Mouse (Mus musculus) gastrocnemius, postnatal 14 days (tissue): ENCODE measurements around the gene Spaar. TPM values are rescaled to one million over a fixed set of nuclear protein-coding genes. Genes with fewer than 3 reads are reported as not detected.
A peak's percentile ranks its signal among the peaks of the same experiment; 100 is the strongest.

ENCODE experiments used
- DNase-seq: peaks from one replicate; pipeline ENCODE4 v3.0.0; 2021; ENCODE audit warnings: mixed read lengths
- intact Hi-C: fragments of 180-260 bp; cut with DNase I; formaldehyde crosslinking; loops from one replicate; pipeline ENCODE4 v1.15.1; 2025; ENCODE audit warnings: low total_unique reads
- long read RNA-seq, 2 experiments: library from polyadenylated mRNA; stranded (forward); transcript quantifications; one replicate each; pipeline ENCODE4 v2.0.0; 2021
- total RNA-seq, 2 experiments: library from RNA; stranded (reverse); gene quantifications; 2 replicates each; pipeline ENCODE4 v1.2.3; 2021

Spaar gene
- 1 to 10 TPM; 1.1 to 2.2 TPM for total RNA-seq
- long read RNA-seq, experiment 1, partial matches to known transcripts: 0 of 1 reads
- long read RNA-seq, experiment 1, other reads (novel, unspliced or antisense): 1 of 1 reads
- long read RNA-seq, experiment 2, full-length matches to known transcripts: 2 of 4 reads
- long read RNA-seq, experiment 2, partial matches to known transcripts: 0 of 4 reads
- long read RNA-seq, experiment 2, other reads (novel, unspliced or antisense): 2 of 4 reads

GRCm38 (mm10) chr4:43729794-43730550 is at the start of gene Spaar:
Spaar (plus strand) TSS chr4:43730034.
- peak; percentile 69 for DNase-seq
- intact Hi-C loops: no loop called here

GRCm38 (mm10) chr4:43690021-43690420 is 39.8 kb upstream of the Spaar start:
- no peak for DNase-seq
- intact Hi-C loops: no loop called here

GRCm38 (mm10) chr4:43691026-43691425 is 38.8 kb upstream of the Spaar start:
- intact Hi-C loops: no loop called here
- no peak for DNase-seq

GRCm38 (mm10) chr4:43693806-43694241 is 36.0 kb upstream of the Spaar start:
- peak; percentile 28 for DNase-seq
- intact Hi-C loops: no loop called here

GRCm38 (mm10) chr4:43694439-43695248 is 35.2 kb upstream of the Spaar start:
- no peak for DNase-seq
- intact Hi-C loops: no loop called here

- intact Hi-C loops: no loop called here
Measured at GRCm38 (mm10) chr4:43695249-43695671, 34.6 kb upstream of the Spaar start.

GRCm38 (mm10) chr4:43696561-43696960 is 33.3 kb upstream of the Spaar start:
- DNase-seq: no peak
- intact Hi-C loops: no loop called here

More at GRCm38 (mm10) chr4:43695249-43695671, 34.6 kb upstream of the Spaar start:
- peak; percentile 76 for DNase-seq

GRCm38 (mm10) chr4:43700707-43701106 is 29.1 kb upstream of the Spaar start, which contains the start of gene Olfr70:
Olfr70 (minus strand) TSS chr4:43700807.
- DNase-seq: no peak

GRCm38 (mm10) chr4:43703439-43703838 is 26.4 kb upstream of the Spaar start:
- intact Hi-C loops: no loop called here
- no peak for DNase-seq

More at GRCm38 (mm10) chr4:43700707-43701106, 29.1 kb upstream of the Spaar start, which contains the start of gene Olfr70:
- intact Hi-C loops: no loop called here

GRCm38 (mm10) chr4:43703851-43704250 is 26.0 kb upstream of the Spaar start:
- no peak for DNase-seq
- intact Hi-C loops: no loop called here

- intact Hi-C loops: no loop called here
- no peak for DNase-seq
Measured at GRCm38 (mm10) chr4:43705991-43706390, 23.8 kb upstream of the Spaar start.

- intact Hi-C loops: loop anchor here (2.0 to 5.0 kb wide), 2 partner anchors 38 to 79 kb away; partner anchors contain the start of gene Npr2
- DNase-seq: no peak
Measured at GRCm38 (mm10) chr4:43709869-43710268, 20.0 kb upstream of the Spaar start, which contains the start of gene Olfr71. Olfr71 (minus strand) TSS chr4:43710255.

- intact Hi-C loops: loop anchor here (2.0 to 5.0 kb wide), 2 partner anchors 40 to 81 kb away; partner anchors contain the start of gene Npr2
- DNase-seq: peak; percentile 83
Measured at GRCm38 (mm10) chr4:43711821-43712220, 18.0 kb upstream of the Spaar start.

GRCm38 (mm10) chr4:43713652-43714219 is 16.1 kb upstream of the Spaar start:
- DNase-seq: no peak
- intact Hi-C loops: loop anchor here (5.0 kb wide), 1 partner anchor 41 kb away; no protein-coding TSS in a partner anchor

GRCm38 (mm10) chr4:43720491-43721228 is 9.2 kb upstream of the Spaar start:
- intact Hi-C loops: no loop called here
- DNase-seq: no peak

- intact Hi-C loops: no loop called here
- no peak for DNase-seq
Measured at GRCm38 (mm10) chr4:43722191-43722590, 7.6 kb upstream of the Spaar start.

GRCm38 (mm10) chr4:43724764-43725163 is 5.1 kb upstream of the Spaar start:
- intact Hi-C loops: no loop called here
- DNase-seq: peak; percentile 53

GRCm38 (mm10) chr4:43726228-43726993 is 3.4 kb upstream of the Spaar start:
- no peak for DNase-seq
- intact Hi-C loops: no loop called here
